Mouse (Mus musculus): ENCODE data around the gene Tbc1d8.

GRCm38 (mm10) chr1:39394096-39394495 lies 84.5 kb downstream of the Tbc1d8 start:
- TF ChIP-seq CTCF (conservative IDR thresholded peaks at IDR 0.05; ENCODE audit: low read length) (no peak), POU5F1 (IDR thresholded peaks at IDR 0.05; ENCODE audit: borderline replicate concordance, low read length) (no peak), NANOG (IDR thresholded peaks at IDR 0.05; ENCODE audit: borderline replicate concordance, low read length) (no peak)
